Mouse (Mus musculus) liver, postnatal 0 days (tissue): ENCODE measurements around the gene Foxa1. TPM values are rescaled to one million over a fixed set of nuclear protein-coding genes. Genes with fewer than 3 reads are reported as not detected.

Experiments used
- ATAC-seq: fragments of 200-750 bp; cut with Nextera tagmentation; 2 replicates; pipeline ENCODE4 v1.8.0; 2017; ENCODE audit warnings: mild to moderate bottlenecking, moderate library complexity
- DNase-seq: peaks from one replicate; pipeline ENCODE4 v3.0.0-alpha.2; 2016
- H3K27ac ChIP-seq: fragments of 300-500 bp; sonication (generic); 2 replicates; pipeline ENCODE4 v1.5.1; 2014; ENCODE audit warnings: antibody characterized with exemption, moderate library complexity, mild to moderate bottlenecking, low read depth
- H3K27me3 ChIP-seq: fragments of 300-500 bp; sonication (generic); 2 replicates; pipeline ENCODE4 v1.6.1; 2014; ENCODE audit warnings: low read length, control low read depth, mixed read lengths; ENCODE audit not compliant: insufficient read depth
- H3K36me3 ChIP-seq: fragments of 300-500 bp; sonication (generic); replicated peaks from 2 replicates; pipeline ENCODE4 v1.6.1; 2014; ENCODE audit warnings: mild to moderate bottlenecking, control low read depth, low read length, moderate library complexity, mixed read lengths; ENCODE audit not compliant: insufficient read depth
- H3K4me1 ChIP-seq: fragments of 300-500 bp; sonication (generic); 2 replicates; pipeline ENCODE4 v1.6.1; 2014; ENCODE audit warnings: antibody characterized with exemption, mild to moderate bottlenecking, control low read depth; ENCODE audit not compliant: insufficient read depth
- H3K4me2 ChIP-seq: fragments of 300-500 bp; sonication (generic); 2 replicates; pipeline ENCODE4 v1.6.1; 2014; ENCODE audit warnings: low read depth, mild to moderate bottlenecking, low read length, moderate library complexity, mixed read lengths
- H3K4me3 ChIP-seq: fragments of 300-500 bp; sonication (generic); 2 replicates; pipeline ENCODE4 v1.5.1; 2014; ENCODE audit warnings: low read depth, low read length
- H3K9ac ChIP-seq: fragments of 300-500 bp; sonication (generic); replicated peaks from 2 replicates; pipeline ENCODE4 v1.6.1; 2014; ENCODE audit warnings: mild to moderate bottlenecking, moderate library complexity
- H3K9me3 ChIP-seq: fragments of 300-500 bp; sonication (generic); 2 replicates; pipeline ENCODE4 v1.6.1; 2016; ENCODE audit warnings: mild to moderate bottlenecking, control low read depth, low read length, mixed read lengths
- CTCF ChIP-seq: sonication (generic); IDR thresholded peaks from 2 replicates; pipeline ENCODE4 v1.5.1; 2016; ENCODE audit warnings: antibody characterized with exemption, low read depth
- EP300 ChIP-seq: IDR thresholded peaks from 2 replicates; pipeline ENCODE4 v1.6.1; 2016; ENCODE audit warnings: antibody characterized with exemption, low read depth, mild to moderate bottlenecking
- WGBS: fragments of 180-500 bp; shearing (Covaris S2); extraction: QIAGEN DNeasy Blood & Tissue Kit; methylation state at CpG from one replicate; pipeline ENCODE4 v1.1.7; 2014; ENCODE audit not compliant: insufficient replicate concordance; 5-methylcytosine and 5-hydroxymethylcytosine counted together
- polyA plus RNA-seq: library from polyadenylated mRNA; unstranded; fragments of >200 nt; fragmentation: Nextera tagmentation; extraction: Ambion mirVana; gene quantifications from 2 replicates; pipeline ENCODE4 v1.2.1, GENCODE M21; 2015

Gene Foxa1
- polyA plus RNA-seq, result 1.5 and 2.3 TPM in 2 replicates

DNA sequence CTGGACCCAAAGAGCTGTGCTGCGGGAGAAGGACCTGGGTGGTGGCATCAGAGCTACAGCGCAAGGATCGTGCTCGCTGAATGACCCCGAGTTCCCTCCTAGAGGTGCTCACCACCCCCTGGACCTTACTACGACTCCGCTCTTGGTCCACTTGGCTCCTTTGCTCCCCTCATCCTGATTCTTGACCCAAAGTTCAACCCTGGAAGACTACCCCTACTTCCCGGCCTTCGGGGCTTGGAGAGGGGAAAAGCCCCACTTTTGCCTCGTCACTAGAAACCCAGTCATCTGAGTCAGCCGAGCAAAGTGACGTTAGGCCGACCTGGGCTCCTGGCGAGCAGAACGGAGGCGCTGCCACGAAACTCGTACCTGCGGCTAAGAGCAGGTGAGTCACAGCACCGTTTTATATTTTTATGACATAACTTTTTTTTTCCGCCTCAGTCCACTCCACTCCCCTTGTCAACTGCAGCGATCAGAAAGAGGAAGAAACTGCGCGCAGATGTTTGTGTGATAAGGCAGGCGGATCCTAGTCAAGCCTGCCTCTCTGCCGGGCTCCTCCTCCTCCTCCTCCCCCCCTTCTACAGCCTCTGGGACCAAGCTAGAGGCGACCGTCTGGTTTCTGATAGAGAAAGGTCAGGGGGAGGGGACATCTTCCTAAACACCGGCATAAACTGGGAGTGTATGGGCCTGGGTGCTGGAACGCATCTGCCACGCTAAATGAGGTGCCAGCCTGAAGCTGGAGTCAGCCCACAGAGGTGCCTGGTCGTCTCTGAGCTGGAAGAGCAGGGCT is at the start of gene Foxa1:
Gene Foxa1, minus strand, starts transcription at position 502 of the 787 bp plus-strand sequence.
- DNase-seq (peak; percentile 52), ATAC-seq (peak; percentile 27; the same call in 1 of the 2 replicates)
- H3K4me2 ChIP-seq, result peak within 1 kb of the TSS; percentile 70
- peaks cover 88% of the 10 kb centered on the region for H3K27me3 ChIP-seq
- H3K27ac ChIP-seq, result peak within 1 kb of the TSS; percentile 90
- WGBS, result under 1% methylated on average over 32 of the region's 32 CpGs
- H3K4me3 ChIP-seq, result peak within 1 kb of the TSS; percentile 61
- TF ChIP-seq CTCF, result no peak
- TF ChIP-seq EP300, result no peak
- H3K9ac ChIP-seq, result peak within 1 kb of the TSS; percentile 70
- H3K9me3 ChIP-seq, result no peaks in the 10 kb centered on the region
- no peaks in the 10 kb centered on the region for H3K36me3 ChIP-seq
- H3K4me1 ChIP-seq, result peaks cover 17% of the 10 kb centered on the region; the same call in 1 of the 2 replicates

DNA sequence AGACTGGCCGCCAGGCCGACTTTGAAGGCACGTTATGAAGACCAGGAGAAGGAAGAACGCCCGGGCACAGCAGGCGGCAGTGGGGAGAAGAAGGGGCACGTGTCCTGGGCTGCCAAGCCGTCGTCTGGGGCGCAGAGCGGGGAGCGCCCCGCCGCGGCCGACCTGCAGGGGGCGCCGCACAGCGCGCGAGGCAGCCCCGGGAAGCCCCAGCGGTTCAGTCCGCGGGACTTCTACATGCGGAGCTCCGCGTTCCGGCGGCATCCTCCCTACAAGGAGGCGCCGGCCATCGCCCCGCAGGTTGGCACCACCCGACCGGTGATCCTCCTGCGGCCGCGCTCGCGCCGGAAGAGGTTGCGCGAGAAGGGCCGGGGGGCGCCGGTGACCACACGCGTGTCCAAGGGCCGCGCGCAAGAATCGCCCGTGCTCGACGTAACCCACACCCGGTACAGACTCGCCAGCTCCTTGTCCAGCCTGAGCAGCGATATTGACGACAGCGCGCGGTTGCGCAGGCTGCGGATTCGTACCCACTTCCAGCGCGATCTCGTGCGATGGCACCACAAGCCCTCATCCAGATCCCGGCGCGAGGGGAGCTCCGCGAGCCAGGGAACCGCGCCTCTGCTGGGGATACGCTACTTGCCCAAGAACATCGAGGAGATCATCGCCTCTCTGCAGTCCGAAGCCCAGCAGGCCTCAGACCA is 29.4 kb upstream of the Foxa1 start:
- Histone ChIP-seq H3K9me3 (no peaks in the 10 kb centered on the region), H3K27me3 (peaks cover 11% of the 10 kb centered on the region), H3K9ac (peak overlapping the region; percentile 44; the same call in 1 of the 2 replicates), H3K36me3 (no peaks in the 10 kb centered on the region), H3K4me2 (peak overlapping the region; percentile 64), H3K4me1 (no peaks in the 10 kb centered on the region; the same call in 1 of the 2 replicates), H3K4me3 (peak overlapping the region; percentile 35), H3K27ac (no peak overlapping the region)
- 5% methylated on average over 80 of the region's 81 CpGs for WGBS
- peak; percentile 62; the same call in 1 of the 2 replicates for ATAC-seq
- TF ChIP-seq CTCF (peak; percentile 35; the same call in 1 of the 2 replicates), EP300 (no peak)
- DNase-seq, result peak; percentile 43

DNA sequence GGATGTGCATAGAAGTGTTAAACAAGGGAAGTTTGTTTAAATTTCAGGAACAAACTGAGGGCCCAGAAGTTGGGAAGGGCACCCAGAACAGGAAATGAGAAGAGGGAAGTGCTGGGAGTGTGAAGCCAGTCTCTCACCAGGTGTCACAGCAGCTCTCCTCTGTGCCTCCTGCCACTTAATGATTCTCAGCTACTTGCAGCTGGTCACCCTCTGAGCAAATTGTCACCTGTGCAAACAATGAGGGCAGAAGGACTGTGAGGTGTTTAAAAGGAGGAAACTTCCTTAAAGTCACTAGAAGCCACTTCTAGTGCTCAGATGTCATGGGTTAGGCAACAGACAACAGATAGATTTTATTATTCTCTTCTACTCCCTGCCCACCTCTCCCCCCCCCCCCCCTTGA is 25.7 kb upstream of the Foxa1 start:
- no peaks in the 10 kb centered on the region for H3K9me3 ChIP-seq
- no peaks in the 10 kb centered on the region; the same call in 1 of the 2 replicates for H3K4me1 ChIP-seq
- peaks cover 11% of the 10 kb centered on the region for H3K27me3 ChIP-seq
- no peak overlapping the region for H3K4me3 ChIP-seq
- ATAC-seq (no peak), DNase-seq (no peak)
- H3K36me3 ChIP-seq, result no peaks in the 10 kb centered on the region
- H3K4me2 ChIP-seq, result no peak overlapping the region
- no peak for TF ChIP-seq CTCF
- TF ChIP-seq EP300, result no peak
- H3K27ac ChIP-seq, result no peak overlapping the region
- no peak overlapping the region for H3K9ac ChIP-seq

DNA sequence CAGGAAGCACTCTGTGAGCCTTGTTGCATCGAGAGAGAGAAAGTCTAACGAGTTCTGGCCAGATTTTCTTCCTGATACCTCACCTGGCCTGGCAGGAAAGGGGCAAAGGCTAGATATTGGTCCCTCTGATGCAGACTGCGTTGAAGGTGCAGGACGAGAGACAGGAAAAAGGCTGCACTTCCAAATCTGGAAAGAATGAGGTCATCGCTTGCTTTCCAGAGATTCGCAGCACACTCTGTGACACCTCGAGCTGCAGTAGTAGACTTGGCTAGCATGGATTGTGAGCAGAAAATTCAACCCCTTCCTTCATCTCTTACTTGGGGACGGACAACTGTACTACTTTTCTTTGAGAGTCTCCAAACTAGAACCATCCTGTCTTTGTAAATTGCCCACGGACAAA is 25.1 kb upstream of the Foxa1 start:
- H3K4me3 ChIP-seq, result no peak overlapping the region
- no peaks in the 10 kb centered on the region for H3K36me3 ChIP-seq
- no peak overlapping the region for H3K27ac ChIP-seq
- no peaks in the 10 kb centered on the region for H3K9me3 ChIP-seq
- H3K4me1 ChIP-seq, result no peaks in the 10 kb centered on the region; the same call in 1 of the 2 replicates
- TF ChIP-seq EP300 (no peak), CTCF (no peak)
- DNase-seq (no peak), ATAC-seq (no peak)
- H3K27me3 ChIP-seq, result peaks cover 11% of the 10 kb centered on the region
- no peak overlapping the region for H3K9ac ChIP-seq
- WGBS, result 16% methylated on average over 9 of the region's 9 CpGs
- H3K4me2 ChIP-seq, result 0 out of 2 replicates have a peak overlapping the region, but pooled peaks have one; percentile 7

DNA sequence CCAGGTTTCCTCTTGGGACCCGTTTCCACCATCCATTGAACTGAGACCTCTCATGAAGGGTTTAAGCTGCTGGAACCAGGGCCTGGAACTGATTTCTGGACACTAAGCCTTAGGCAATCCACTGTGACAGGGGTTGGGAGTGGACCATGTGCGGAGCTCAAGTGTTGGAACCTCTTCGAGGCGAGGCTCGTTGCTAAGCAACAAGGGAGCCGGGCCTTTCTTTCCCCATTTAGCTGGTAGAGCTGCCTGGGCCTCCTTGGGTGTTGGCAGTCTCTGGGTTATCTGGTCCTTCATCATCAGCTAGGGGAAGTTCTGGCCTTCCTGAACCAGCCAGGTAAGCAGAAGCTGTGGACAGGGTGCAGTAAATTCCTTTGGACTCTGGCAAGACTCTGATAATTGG is 17.2 kb upstream of the Foxa1 start, which contains the start of gene Ttc6:
Gene Ttc6, plus strand, starts transcription at position 205 of the 400 bp plus-strand sequence.
- Histone ChIP-seq H3K36me3 (no peaks in the 10 kb centered on the region), H3K27me3 (no peaks in the 10 kb centered on the region), H3K4me1 (no peaks in the 10 kb centered on the region), H3K9ac (no peak within 1 kb of the TSS), H3K9me3 (no peaks in the 10 kb centered on the region), H3K27ac (no peak within 1 kb of the TSS), H3K4me2 (no peak within 1 kb of the TSS), H3K4me3 (no peak within 1 kb of the TSS)
- no peak for DNase-seq
- TF ChIP-seq EP300 (no peak), CTCF (no peak)
- ATAC-seq, result no peak
- 78% methylated on average over 6 of the region's 6 CpGs for WGBS

DNA sequence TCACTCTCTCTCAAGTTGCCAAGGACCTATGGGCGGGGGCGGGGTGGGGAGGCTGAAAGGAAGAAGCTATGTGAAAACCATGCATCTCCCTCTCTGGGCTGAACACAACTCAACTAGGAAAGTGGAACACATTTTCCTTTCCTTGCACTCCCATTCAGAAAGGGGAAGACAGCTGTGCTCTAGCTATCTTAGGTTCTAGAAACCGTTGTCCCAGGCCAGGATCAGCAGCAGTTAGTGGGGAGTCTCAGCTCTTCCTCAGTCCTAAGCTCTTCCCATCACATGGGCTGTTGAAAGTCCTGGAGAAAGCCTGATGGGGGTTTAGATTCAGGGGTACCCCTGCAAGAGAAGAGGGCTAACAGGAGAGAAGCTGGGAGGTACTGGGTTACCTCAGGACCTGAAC is 7.4 kb upstream of the Foxa1 start:
- DNase-seq, result no peak
- TF ChIP-seq EP300 (no peak), CTCF (no peak)
- Histone ChIP-seq H3K27me3 (peaks cover 44% of the 10 kb centered on the region), H3K36me3 (no peaks in the 10 kb centered on the region), H3K4me3 (no peak overlapping the region), H3K4me2 (no peak overlapping the region), H3K9me3 (no peaks in the 10 kb centered on the region), H3K9ac (no peak overlapping the region), H3K4me1 (no peaks in the 10 kb centered on the region), H3K27ac (no peak overlapping the region)
- no peak for ATAC-seq
- 41% methylated on average over 3 of the region's 3 CpGs for WGBS
